Mouse (Mus musculus) intestine, embryonic 16.5 days (tissue): Measurements from ENCODE around the gene Topbp1. TPM values are rescaled to one million over a fixed set of nuclear protein-coding genes. Genes with fewer than 3 reads are reported as not detected.

Source experiments
- ATAC-seq: fragments of 200-750 bp; cut with Nextera tagmentation; 2 replicates; pipeline ENCODE4 v1.8.0; 2017; ENCODE audit warnings: moderate TSS enrichment, moderate library complexity
- H3K27ac ChIP-seq: fragments of 300-500 bp; sonication (generic); 2 replicates; pipeline ENCODE4 v1.5.1; 2014; ENCODE audit warnings: mild to moderate bottlenecking, low read length
- H3K27me3 ChIP-seq: fragments of 300-500 bp; sonication (generic); replicated peaks from 2 replicates; pipeline ENCODE4 v1.6.1; 2014; ENCODE audit warnings: low read length, control low read depth, mixed read lengths; ENCODE audit not compliant: control insufficient read depth, insufficient read depth
- H3K36me3 ChIP-seq: fragments of 300-500 bp; sonication (generic); 2 replicates; pipeline ENCODE4 v1.6.1; 2014; ENCODE audit warnings: low read length, control low read depth; ENCODE audit not compliant: control insufficient read depth, insufficient read depth
- H3K4me1 ChIP-seq: fragments of 300-500 bp; sonication (generic); 2 replicates; pipeline ENCODE4 v1.6.1; 2014; ENCODE audit warnings: low read length, control low read depth, mixed read lengths; ENCODE audit not compliant: control insufficient read depth, insufficient read depth
- H3K4me2 ChIP-seq: fragments of 300-500 bp; sonication (generic); 2 replicates; pipeline ENCODE4 v1.6.1; 2014; ENCODE audit warnings: low read depth, low read length, control low read depth
- H3K4me3 ChIP-seq: fragments of 300-500 bp; sonication (generic); 2 replicates; pipeline ENCODE4 v1.5.1; 2014; ENCODE audit warnings: mild to moderate bottlenecking, low read length
- H3K9ac ChIP-seq: fragments of 300-500 bp; sonication (generic); 2 replicates; pipeline ENCODE4 v1.6.1; 2014; ENCODE audit warnings: low read depth, low read length
- H3K9me3 ChIP-seq: fragments of 300-500 bp; sonication (generic); 2 replicates; pipeline ENCODE4 v1.6.1; 2016; ENCODE audit warnings: low read length, control low read depth; ENCODE audit not compliant: control insufficient read depth
- WGBS: fragments of 180-500 bp; shearing (Covaris S2); extraction: QIAGEN DNeasy Blood & Tissue Kit; methylation state at CpG from one replicate; pipeline ENCODE4 v1.1.7; 2014; 5-methylcytosine and 5-hydroxymethylcytosine counted together
- polyA plus RNA-seq: library from polyadenylated mRNA; unstranded; fragments of >200 nt; fragmentation: Nextera tagmentation; extraction: Ambion mirVana; gene quantifications from 2 replicates; pipeline ENCODE4 v1.2.1, GENCODE M21; 2015

Topbp1 gene
- polyA plus RNA-seq, 1 experiment from 2014 or later: 29.3 TPM

DNA sequence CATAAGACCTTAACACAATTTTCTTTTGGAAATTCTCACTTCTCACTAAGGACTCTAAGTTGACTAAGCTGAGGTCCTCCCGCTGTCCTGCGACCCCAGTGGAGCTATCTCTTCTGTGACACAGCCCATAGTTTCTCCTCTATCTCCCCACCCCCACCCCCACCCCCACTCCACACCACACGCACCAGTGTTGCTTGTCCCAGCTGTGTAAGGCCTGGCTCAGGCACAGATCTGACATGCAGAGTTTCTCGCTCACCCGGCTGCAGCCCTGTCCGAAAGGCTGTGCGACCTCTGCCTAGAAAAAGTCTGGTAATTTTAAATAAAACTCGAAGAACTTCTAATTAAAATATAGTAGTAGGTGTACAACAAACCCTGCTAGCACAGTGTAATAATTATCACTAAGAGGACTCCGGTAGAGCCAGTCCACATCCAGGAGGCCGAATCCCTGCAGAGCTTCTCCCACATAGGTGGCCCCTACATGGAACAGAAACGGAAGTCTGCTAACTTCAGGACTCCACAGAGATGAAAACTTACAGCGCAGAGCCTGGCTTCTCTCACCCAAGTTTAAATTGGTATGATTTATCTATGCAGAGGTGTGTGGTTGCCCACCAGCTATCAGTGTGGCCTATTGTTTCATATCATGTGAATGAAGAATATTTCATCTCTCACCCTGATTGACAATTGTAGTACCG is 16.4 kb upstream of the Topbp1 start:
- WGBS: 79% methylated on average over 13 of the region's 13 CpGs
- ATAC-seq: peak; percentile 52
- Histone ChIP-seq H3K27me3 (no peaks in the 10 kb centered on the region), H3K9ac (no peak overlapping the region), H3K27ac (no peak overlapping the region), H3K36me3 (no peaks in the 10 kb centered on the region), H3K4me1 (no peaks in the 10 kb centered on the region), H3K9me3 (no peaks in the 10 kb centered on the region), H3K4me3 (no peak overlapping the region), H3K4me2 (no peak overlapping the region)

DNA sequence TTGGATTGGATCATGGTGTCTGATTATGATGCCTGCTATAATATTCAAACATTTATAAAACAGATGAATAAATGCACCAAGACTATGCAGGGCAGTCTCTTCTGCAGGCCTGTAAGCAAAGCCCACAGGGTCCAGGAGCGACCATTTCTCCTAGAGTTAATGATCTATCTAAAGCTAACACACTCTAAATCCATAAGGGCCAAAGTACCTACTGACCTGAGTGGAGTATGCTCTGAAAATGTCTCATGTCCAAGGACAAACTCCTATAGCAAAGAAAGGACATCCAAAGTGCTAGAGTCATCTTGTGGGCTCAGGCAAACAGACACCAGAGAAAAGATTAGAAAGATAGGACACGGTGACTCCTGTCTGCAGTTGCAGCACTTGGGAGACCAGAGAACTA is 10.5 kb upstream of the Topbp1 start:
- H3K9ac ChIP-seq: no peak overlapping the region
- no peak overlapping the region for H3K4me3 ChIP-seq
- no peaks in the 10 kb centered on the region for H3K36me3 ChIP-seq
- no peak overlapping the region for H3K4me2 ChIP-seq
- H3K4me1 ChIP-seq: no peaks in the 10 kb centered on the region
- no peaks in the 10 kb centered on the region for H3K9me3 ChIP-seq
- H3K27me3 ChIP-seq: no peaks in the 10 kb centered on the region
- H3K27ac ChIP-seq: no peak overlapping the region
- 59% methylated on average over 2 of the region's 2 CpGs for WGBS
- peak; percentile 82 for ATAC-seq

DNA sequence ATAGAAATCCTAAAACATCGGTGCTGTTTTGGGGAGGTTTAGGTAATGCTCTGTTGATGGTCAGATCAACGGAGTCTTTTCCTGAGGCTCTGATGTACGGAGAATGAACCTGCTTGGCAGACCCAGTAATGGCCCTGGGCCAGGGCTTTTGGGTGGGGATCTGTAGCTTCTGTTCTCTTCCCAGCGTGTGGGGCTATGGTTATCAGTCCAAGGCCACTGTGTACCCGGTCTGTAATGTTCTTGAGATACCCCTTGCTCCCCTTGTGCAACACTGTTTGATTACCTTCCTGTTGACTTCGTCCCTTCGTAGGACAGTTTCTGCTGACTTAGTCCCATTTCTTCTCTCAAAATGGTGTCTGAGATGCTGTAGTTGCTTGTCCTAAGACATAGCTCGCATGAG is 3.9 kb upstream of the Topbp1 start:
- no peak overlapping the region for H3K4me2 ChIP-seq
- no peak overlapping the region for H3K27ac ChIP-seq
- WGBS: 91% methylated on average over 8 of the region's 8 CpGs
- H3K36me3 ChIP-seq: no peaks in the 10 kb centered on the region
- ATAC-seq: no peak
- H3K27me3 ChIP-seq: no peaks in the 10 kb centered on the region
- H3K4me3 ChIP-seq: no peak overlapping the region
- H3K4me1 ChIP-seq: no peaks in the 10 kb centered on the region; the same call in 1 of the 2 replicates
- H3K9ac ChIP-seq: no peak overlapping the region
- H3K9me3 ChIP-seq: no peaks in the 10 kb centered on the region

DNA sequence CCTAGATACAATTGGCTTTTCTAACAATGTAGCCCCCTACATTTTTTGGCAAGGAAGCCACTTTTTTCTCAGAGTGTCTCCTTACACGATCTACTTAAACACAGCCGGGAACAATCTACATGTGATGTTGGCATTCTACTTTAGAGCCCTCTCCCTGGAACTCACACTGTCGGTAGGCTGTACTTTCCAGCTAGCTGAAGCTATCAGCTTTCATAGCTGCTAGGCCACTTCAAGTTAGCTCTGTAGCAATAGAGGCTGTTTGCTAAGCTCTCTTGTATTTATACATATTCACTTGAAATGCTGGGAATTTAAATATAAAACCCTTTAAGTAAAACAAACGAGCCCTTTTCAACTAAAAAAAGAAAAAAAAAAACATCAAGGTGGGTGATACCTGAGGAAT is 2.8 kb upstream of the Topbp1 start:
- WGBS: 79% methylated on average over 4 of the region's 4 CpGs
- Histone ChIP-seq H3K9me3 (no peaks in the 10 kb centered on the region), H3K4me1 (peaks cover 5% of the 10 kb centered on the region), H3K27me3 (no peaks in the 10 kb centered on the region), H3K36me3 (no peaks in the 10 kb centered on the region), H3K4me3 (no peak overlapping the region), H3K4me2 (no peak overlapping the region), H3K9ac (no peak overlapping the region), H3K27ac (no peak overlapping the region)
- no peak for ATAC-seq

DNA sequence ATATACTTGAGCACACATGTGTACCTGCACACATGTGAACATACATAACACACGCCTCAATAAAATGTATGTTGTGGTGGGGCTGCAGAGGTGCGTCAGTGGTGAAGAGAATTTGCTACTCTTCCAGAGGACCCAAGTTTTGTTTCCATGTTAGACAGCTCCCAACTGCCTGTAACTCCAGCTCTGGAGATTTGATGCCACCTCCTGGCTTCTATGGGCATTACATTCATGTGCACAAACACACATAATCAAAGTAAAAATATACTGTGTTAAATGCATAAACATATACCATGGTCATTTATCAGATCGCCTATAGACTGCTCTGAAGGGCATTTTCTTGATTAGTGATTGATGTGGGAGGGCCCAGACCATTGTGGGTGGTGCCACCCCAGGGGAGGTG is 2.3 kb upstream of the Topbp1 start:
- Histone ChIP-seq H3K9me3 (no peaks in the 10 kb centered on the region), H3K4me1 (peaks cover 5% of the 10 kb centered on the region), H3K4me2 (no peak overlapping the region), H3K4me3 (no peak overlapping the region), H3K27me3 (no peaks in the 10 kb centered on the region), H3K36me3 (no peaks in the 10 kb centered on the region), H3K9ac (no peak overlapping the region), H3K27ac (no peak overlapping the region)
- 51% methylated on average over 3 of the region's 3 CpGs for WGBS
- no peak for ATAC-seq

DNA sequence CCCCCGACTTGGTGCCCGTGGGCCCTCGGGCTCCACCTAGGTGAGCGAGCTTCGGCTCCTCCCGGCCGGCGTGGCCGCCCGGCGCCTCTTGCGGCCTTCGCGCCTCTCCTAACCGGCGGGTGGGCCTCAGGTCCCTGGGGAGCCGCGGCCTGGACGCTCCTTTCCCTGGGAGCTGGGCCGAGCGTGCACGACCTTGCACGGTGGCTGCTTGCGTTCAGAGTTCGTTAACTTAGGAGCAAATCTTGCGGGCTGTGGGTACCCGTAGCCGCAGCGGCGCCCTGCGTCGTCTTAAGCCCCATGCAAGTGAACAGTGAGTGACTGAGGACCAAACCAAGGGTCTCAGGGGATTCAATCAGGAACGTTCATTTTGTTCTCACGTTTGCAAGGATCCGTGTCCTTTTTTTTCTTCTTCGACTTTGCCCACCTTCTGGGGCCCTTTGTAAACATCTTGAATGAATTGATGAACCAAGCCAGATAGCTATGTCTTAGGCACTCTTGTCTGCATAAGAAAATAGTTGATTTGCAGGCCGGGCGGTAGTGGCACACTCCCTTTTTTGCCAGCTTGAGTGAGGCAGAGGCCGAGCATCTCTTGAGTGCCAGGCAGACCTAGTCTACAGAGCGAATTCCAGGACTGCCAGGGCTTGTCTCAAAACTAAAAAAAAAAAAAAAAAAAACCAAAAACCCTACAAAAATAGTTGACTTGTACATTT is 472 bp downstream of the Topbp1 start:
- H3K27me3 ChIP-seq: no peaks in the 10 kb centered on the region
- peak overlapping the region; percentile 85 for H3K9ac ChIP-seq
- under 1% methylated on average over 38 of the region's 40 CpGs for WGBS
- peak overlapping the region; percentile 78 for H3K4me3 ChIP-seq
- no peaks in the 10 kb centered on the region for H3K9me3 ChIP-seq
- peak; percentile 83 for ATAC-seq
- peaks cover 5% of the 10 kb centered on the region for H3K4me1 ChIP-seq
- no peaks in the 10 kb centered on the region for H3K36me3 ChIP-seq
- H3K27ac ChIP-seq: peak overlapping the region; percentile 64
- peak overlapping the region; percentile 68 for H3K4me2 ChIP-seq

DNA sequence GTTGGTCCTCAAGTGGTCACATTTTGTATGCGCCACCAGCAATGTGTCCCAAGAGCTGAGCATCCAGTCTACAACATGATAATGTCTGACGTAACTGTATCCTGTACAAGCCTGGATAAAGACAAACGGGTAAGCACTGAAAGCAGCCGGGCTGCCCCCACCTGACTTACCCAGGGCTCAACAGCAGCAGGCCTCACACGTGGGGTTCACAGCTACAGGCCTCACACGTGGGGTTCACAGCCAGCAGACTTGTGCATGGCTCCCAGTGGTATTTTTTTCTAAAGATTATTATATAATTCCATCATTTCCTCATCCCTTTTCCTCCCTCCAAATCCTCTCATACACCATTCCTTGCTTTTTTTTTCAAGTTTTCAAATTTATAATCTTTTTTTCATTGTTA is 4.8 kb downstream of the Topbp1 start:
- no peak overlapping the region for H3K27ac ChIP-seq
- H3K27me3 ChIP-seq: no peaks in the 10 kb centered on the region
- no peaks in the 10 kb centered on the region for H3K9me3 ChIP-seq
- H3K36me3 ChIP-seq: 0 out of 2 replicates have a peak, but pooled peaks cover 5% of the 10 kb centered on the region
- H3K4me3 ChIP-seq: no peak overlapping the region
- no peak overlapping the region for H3K4me2 ChIP-seq
- WGBS: 89% methylated on average over 6 of the region's 6 CpGs
- H3K9ac ChIP-seq: no peak overlapping the region
- no peak for ATAC-seq
- H3K4me1 ChIP-seq: peaks cover 5% of the 10 kb centered on the region; the same call in 1 of the 2 replicates

DNA sequence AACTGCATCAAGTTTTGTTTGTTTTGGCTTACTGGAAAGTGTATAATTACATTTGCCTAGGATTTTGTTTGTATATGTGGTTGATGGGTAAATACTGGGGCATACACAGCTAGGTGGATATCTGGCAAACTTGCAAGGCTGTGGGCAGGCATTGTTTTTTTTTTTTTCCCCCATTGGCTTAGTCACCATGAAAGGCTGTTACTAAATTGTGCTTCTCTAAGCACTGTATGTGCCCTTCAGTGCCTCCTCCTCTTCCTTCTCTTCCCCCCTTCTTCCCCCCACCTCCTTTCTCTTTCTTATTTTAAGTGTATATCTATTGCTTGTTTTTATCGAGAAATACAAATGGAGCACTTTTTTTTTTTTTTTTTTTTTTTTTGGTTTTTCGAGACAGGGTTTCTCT is 19.7 kb downstream of the Topbp1 start:
- H3K36me3 ChIP-seq: peaks cover 24% of the 10 kb centered on the region
- WGBS: 100% methylated on average over 1 of the region's 2 CpGs
- H3K4me1 ChIP-seq: no peaks in the 10 kb centered on the region
- no peak overlapping the region for H3K4me2 ChIP-seq
- no peak overlapping the region for H3K9ac ChIP-seq
- H3K27ac ChIP-seq: no peak overlapping the region
- no peak overlapping the region for H3K4me3 ChIP-seq
- no peaks in the 10 kb centered on the region for H3K9me3 ChIP-seq
- ATAC-seq: no peak
- H3K27me3 ChIP-seq: no peaks in the 10 kb centered on the region

DNA sequence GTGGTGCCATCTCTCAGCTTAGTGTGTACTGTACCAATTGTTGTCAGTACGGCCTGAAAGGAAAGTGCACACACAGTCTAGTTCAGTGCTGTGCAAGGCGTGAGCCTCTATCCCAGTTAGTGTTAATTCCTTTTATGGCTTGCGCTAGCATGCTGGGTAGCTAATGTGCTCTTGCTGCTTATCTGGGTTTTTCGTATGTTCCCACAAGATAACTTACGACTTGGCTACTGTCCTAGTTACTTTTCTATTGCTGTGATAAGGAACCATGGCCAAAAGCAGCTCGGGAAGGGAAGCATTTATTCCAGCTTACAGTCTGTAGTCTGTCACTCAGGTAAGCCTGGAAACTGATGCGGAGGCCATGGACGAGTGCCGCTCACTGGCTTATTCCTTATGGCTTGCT is 21.4 kb downstream of the Topbp1 start:
- ATAC-seq: peak; percentile 82
- no peaks in the 10 kb centered on the region for H3K27me3 ChIP-seq
- no peak overlapping the region for H3K4me2 ChIP-seq
- H3K36me3 ChIP-seq: peaks cover 19% of the 10 kb centered on the region
- WGBS: 71% methylated on average over 9 of the region's 9 CpGs
- no peak overlapping the region for H3K4me3 ChIP-seq
- H3K4me1 ChIP-seq: no peaks in the 10 kb centered on the region
- no peak overlapping the region for H3K27ac ChIP-seq
- H3K9ac ChIP-seq: no peak overlapping the region
- H3K9me3 ChIP-seq: no peaks in the 10 kb centered on the region
